Mouse (Mus musculus): ENCODE data around the gene Cfap61.

DNA sequence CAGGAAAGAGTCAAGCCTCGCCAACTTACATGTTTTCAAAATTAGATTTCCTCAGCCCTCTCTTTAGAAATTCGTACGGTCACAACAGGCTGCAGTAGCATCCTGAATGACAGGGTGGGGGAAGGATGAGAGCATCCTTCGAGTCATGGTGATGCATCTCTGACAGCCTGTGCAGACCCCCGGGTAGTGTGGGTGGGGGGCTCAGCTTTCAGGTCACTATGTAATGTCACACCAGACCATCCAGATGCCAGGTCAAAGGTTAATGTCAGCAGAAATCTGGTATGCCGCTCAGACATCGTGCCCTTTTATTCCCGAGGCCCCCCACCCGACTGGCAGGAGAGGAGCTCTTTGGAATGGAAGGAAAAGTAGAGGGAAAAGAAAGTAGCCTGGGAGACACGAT lies 15.7 kb downstream of the Cfap61 start:
- TF ChIP-seq CTCF (IDR thresholded peaks at IDR 0.05; ENCODE audit: borderline replicate concordance, insufficient read depth, low read length) = no peak
- TF ChIP-seq POLR2A (IDR thresholded peaks at IDR 0.05; ENCODE audit: low read depth, low read length) = no peak

All from embryonic fibroblast, embryonic 13.5 days (primary cell).